Mouse (Mus musculus): ENCODE data around the gene Stk38. TPM values are rescaled to one million over a fixed set of nuclear protein-coding genes. Genes with fewer than 3 reads are reported as not detected.
A peak's percentile ranks its signal among the peaks of the same experiment; 100 is the strongest.

Gene Stk38
- 25.9 and 29.0 TPM in 2 replicates for total RNA-seq (2012; rRNA removed)
- 56.0 and 56.4 TPM in 2 replicates for total RNA-seq (2014; rRNA removed)
- 50.9 and 56.0 TPM in 2 replicates for polyA plus RNA-seq (2012; ENCODE audit: insufficient read length, low read depth)

GRCm38 (mm10) chr17:29007641-29008325 lies at the start of gene Stk38:
Gene Stk38 (minus strand): TSS chr17:29007995.
- peaks cover 43% of the 10 kb centered on the region for H3K79me2 ChIP-seq (replicated peaks; ENCODE audit: control insufficient read depth, extremely low read depth, insufficient read depth, poor library complexity, severe bottlenecking)
- peak within 1 kb of the TSS; percentile 86 for H3K9ac ChIP-seq (ENCODE audit: insufficient read depth, low read depth)
- H3K36me3 ChIP-seq (replicated peaks in 1 of 2; ENCODE audit: control insufficient read depth in 1 of 2, insufficient read depth in 1 of 2, low read length in 1 of 2), result peaks cover 0 to 4% of the 10 kb centered on the region in 2 experiments
- H3K4me3 ChIP-seq (replicated peaks in 1 of 3; ENCODE audit: low read depth in 2 of 3, low read length in 2 of 3, poor library complexity in 1 of 3), result peak within 1 kb of the TSS; percentile 88 to 95 (median 89)
- peak within 1 kb of the TSS; percentile 41 for H3K27ac ChIP-seq (ENCODE audit: insufficient read depth, low read depth)
- TF ChIP-seq RAD21 (IDR thresholded peaks at IDR 0.05; ENCODE audit: low read depth, low read length) (no peak), MEF2A (IDR thresholded peaks at IDR 0.05; ENCODE audit: borderline replicate concordance, low read depth, low read length) (peak; percentile 33; the same call in 1 of the 2 replicates), NRF1 (IDR thresholded peaks at IDR 0.05; ENCODE audit: low read depth, low read length) (peak; percentile 95), NELFE (IDR thresholded peaks at IDR 0.05; ENCODE audit: low read depth, low read length) (peak; percentile 80), HCFC1 (IDR thresholded peaks at IDR 0.05; ENCODE audit: low read depth, low read length) (peak; percentile 27; the same call in 1 of the 2 replicates), ELF1 (IDR thresholded peaks at IDR 0.05; ENCODE audit: low read depth, low read length) (peak; percentile 71), RCOR1 (conservative IDR thresholded peaks at IDR 0.05; ENCODE audit: low read depth, low read length) (no peak), USF2 (conservative IDR thresholded peaks at IDR 0.05; ENCODE audit: low read depth, low read length) (no peak), BHLHE40 (IDR thresholded peaks at IDR 0.05; ENCODE audit: low read depth, low read length) (peak; percentile 40), CHD2 (IDR thresholded peaks at IDR 0.05; ENCODE audit: low read length) (no peak), MAX (IDR thresholded peaks at IDR 0.05; ENCODE audit: low read length) (no peak; the same call in 1 of the 2 replicates), POLR2A (IDR thresholded peaks at IDR 0.05; ENCODE audit: low read depth, low read length) (peak; percentile 91), TCF12 (IDR thresholded peaks at IDR 0.05; ENCODE audit: low read depth, low read length) (peak; percentile 69), ZC3H11A (IDR thresholded peaks at IDR 0.05; ENCODE audit: low read depth, low read length) (no peak), TBP (conservative IDR thresholded peaks at IDR 0.05; ENCODE audit: low read depth, low read length) (0 out of 2 replicates have a peak, but pooled peaks have one; percentile 26)
- no peaks in the 10 kb centered on the region for H3K27me3 ChIP-seq (replicated peaks)
- H3K4me1 ChIP-seq (ENCODE audit: control insufficient read depth in 1 of 2, insufficient read depth in 2 of 2), result peaks cover 11 to 46% of the 10 kb centered on the region in 2 experiments
- peak within 1 kb of the TSS; percentile 99 for H3K4me2 ChIP-seq (ENCODE audit: insufficient read depth, low read depth, poor library complexity, severe bottlenecking)
- in situ Hi-C loops (cut with MboI; ENCODE audit: low pct_ligation_motif_present, low pct_unique_long_range_greater_than_20kb, low sequenced_read_pairs) (no loop called here), dilution Hi-C loops (cut with MboI; ENCODE audit: extremely low pct_ligation_motif_present, extremely low pct_unique_long_range_greater_than_20kb, low sequenced_read_pairs) (no loop called here)
- DNase-seq (ENCODE audit: extremely low read depth), result peak; percentile 79
- no peaks in the 10 kb centered on the region for H3K9me3 ChIP-seq (replicated peaks; ENCODE audit: low read length)

- Histone ChIP-seq H3K4me3 (replicated peaks in 1 of 3; ENCODE audit: low read depth in 2 of 3, low read length in 2 of 3, poor library complexity in 1 of 3) (no peak overlapping the region), H3K4me1 (ENCODE audit: control insufficient read depth in 1 of 2, insufficient read depth in 2 of 2) (peaks cover 18 to 47% of the 10 kb centered on the region in 2 experiments), H3K27ac (ENCODE audit: insufficient read depth, low read depth) (no peak overlapping the region), H3K9ac (ENCODE audit: insufficient read depth, low read depth) (no peak overlapping the region), H3K79me2 (replicated peaks; ENCODE audit: control insufficient read depth, extremely low read depth, insufficient read depth, poor library complexity, severe bottlenecking) (no peaks in the 10 kb centered on the region), H3K9me3 (replicated peaks; ENCODE audit: low read length) (no peaks in the 10 kb centered on the region), H3K27me3 (replicated peaks) (no peaks in the 10 kb centered on the region), H3K4me2 (ENCODE audit: insufficient read depth, low read depth, poor library complexity, severe bottlenecking) (no peak overlapping the region), H3K36me3 (replicated peaks in 1 of 2; ENCODE audit: control insufficient read depth in 1 of 2, insufficient read depth in 1 of 2, low read length in 1 of 2) (peaks cover 0 to 37% of the 10 kb centered on the region in 2 experiments)
- TF ChIP-seq USF1 (IDR thresholded peaks at IDR 0.05; ENCODE audit: low read depth, low read length) (no peak), ELF1 (IDR thresholded peaks at IDR 0.05; ENCODE audit: low read depth, low read length) (no peak), NRF1 (IDR thresholded peaks at IDR 0.05; ENCODE audit: low read depth, low read length) (no peak), NELFE (IDR thresholded peaks at IDR 0.05; ENCODE audit: low read depth, low read length) (no peak), RAD21 (IDR thresholded peaks at IDR 0.05; ENCODE audit: low read depth, low read length) (no peak), GABPA (IDR thresholded peaks at IDR 0.05; ENCODE audit: insufficient replicate concordance, low read depth, low read length) (no peak), ZKSCAN1 (IDR thresholded peaks at IDR 0.05; ENCODE audit: borderline replicate concordance, low read depth, low read length) (no peak), CHD2 (IDR thresholded peaks at IDR 0.05; ENCODE audit: low read length) (no peak), CTCF (conservative IDR thresholded peaks at IDR 0.05 in 1 of 2, IDR thresholded peaks at IDR 0.05 in 1 of 2; ENCODE audit: low read depth in 2 of 2, low read length in 2 of 2) (no peak), TBP (conservative IDR thresholded peaks at IDR 0.05; ENCODE audit: low read depth, low read length) (no peak), HCFC1 (IDR thresholded peaks at IDR 0.05; ENCODE audit: low read depth, low read length) (no peak), CHD1 (IDR thresholded peaks at IDR 0.05; ENCODE audit: low read depth, low read length) (no peak), SMC3 (IDR thresholded peaks at IDR 0.05; ENCODE audit: low read depth, low read length) (no peak), ZMIZ1 (IDR thresholded peaks at IDR 0.05; ENCODE audit: low read depth, low read length) (no peak), MXI1 (IDR thresholded peaks at IDR 0.05; ENCODE audit: low read depth, low read length) (no peak)
- in situ Hi-C loops (cut with MboI; ENCODE audit: low pct_ligation_motif_present, low pct_unique_long_range_greater_than_20kb, low sequenced_read_pairs) (no loop called here), dilution Hi-C loops (cut with MboI; ENCODE audit: extremely low pct_ligation_motif_present, extremely low pct_unique_long_range_greater_than_20kb, low sequenced_read_pairs) (no loop called here)
- no peak for DNase-seq (ENCODE audit: extremely low read depth)
Observed at GRCm38 (mm10) chr17:29057361-29057890, 49.6 kb upstream of the Stk38 start.

Measured in CH12.LX (cell line).